Mouse (Mus musculus): ENCODE measurements around the gene Apon. TPM values are rescaled to one million over a fixed set of nuclear protein-coding genes. Genes with fewer than 3 reads are reported as not detected.
"Not testable (repeated sequence)": the region's sequence is repeated elsewhere in the genome, so short reads cannot be mapped to it uniquely, and the experiment has no call there.

Apon gene
- polyA plus RNA-seq, 1 experiment from 2014 or later = 0.52 TPM

DNA sequence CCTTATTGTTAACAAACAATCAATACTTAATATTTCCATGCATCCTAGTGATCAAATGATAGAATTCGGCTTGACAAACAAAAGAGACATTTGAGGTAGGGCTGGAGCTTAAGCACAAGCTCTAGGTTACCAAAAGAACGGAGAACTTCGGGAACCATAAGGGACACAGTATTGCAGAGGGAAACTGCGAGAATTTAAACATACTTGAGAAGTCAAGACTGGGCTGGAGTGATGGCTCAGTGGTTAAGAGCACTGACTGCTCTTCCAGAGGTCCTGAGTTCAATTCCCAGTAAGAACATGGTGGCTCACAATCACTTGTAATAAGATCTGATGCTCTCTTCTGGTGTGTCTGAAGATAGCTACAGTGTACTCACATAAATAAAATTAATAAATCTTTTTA lies 39.8 kb upstream of the Apon start:
- H3K4me1 ChIP-seq (ENCODE audit: control insufficient read depth, insufficient read depth, low read length); H3K4me2 ChIP-seq (ENCODE audit: low read depth, low read length); H3K4me3 ChIP-seq (replicated peaks; ENCODE audit: low read length); ATAC-seq (ENCODE audit: insufficient read depth, low FRiP score); H3K27ac ChIP-seq (ENCODE audit: low read length); H3K27me3 ChIP-seq (ENCODE audit: control insufficient read depth, insufficient read depth, low read length); H3K36me3 ChIP-seq (ENCODE audit: control insufficient read depth, insufficient read depth, low read length); H3K9me3 ChIP-seq (replicated peaks; ENCODE audit: control insufficient read depth, low read length); H3K9ac ChIP-seq (ENCODE audit: low read length): not testable (repeated sequence)
- 87% methylated on average over 4 of the region's 4 CpGs for WGBS

DNA sequence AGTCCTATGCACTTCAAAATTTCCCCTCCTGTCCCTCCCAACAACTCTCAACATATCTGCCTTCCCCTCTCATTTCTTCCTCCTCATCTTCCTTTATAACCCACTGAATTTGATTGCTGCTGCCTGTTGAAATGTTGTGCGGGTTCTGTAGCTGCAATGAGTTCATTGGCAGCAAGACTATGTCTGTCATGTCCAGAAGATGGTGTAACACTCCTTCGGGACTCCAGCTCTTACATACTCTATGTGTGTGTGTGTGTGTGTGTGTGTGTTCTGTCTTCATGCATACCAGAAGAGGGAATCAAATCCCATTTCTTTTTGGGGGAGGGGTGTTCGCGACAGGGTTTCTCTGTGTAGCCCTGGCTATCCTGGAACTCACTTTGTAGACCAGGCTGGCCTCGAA lies 38.9 kb upstream of the Apon start:
- H3K4me2 ChIP-seq (ENCODE audit: low read depth, low read length) = no peak overlapping the region
- no peak overlapping the region for H3K27ac ChIP-seq (ENCODE audit: low read length)
- H3K9me3 ChIP-seq (replicated peaks; ENCODE audit: control insufficient read depth, low read length) = no peaks in the 10 kb centered on the region
- no peak overlapping the region for H3K4me3 ChIP-seq (replicated peaks; ENCODE audit: low read length)
- H3K9ac ChIP-seq (ENCODE audit: low read length) = no peak overlapping the region
- no peak for ATAC-seq (ENCODE audit: insufficient read depth, low FRiP score)
- no peaks in the 10 kb centered on the region for H3K36me3 ChIP-seq (ENCODE audit: control insufficient read depth, insufficient read depth, low read length)
- H3K27me3 ChIP-seq (ENCODE audit: control insufficient read depth, insufficient read depth, low read length) = 0 out of 2 replicates have a peak, but pooled peaks cover 4% of the 10 kb centered on the region
- peaks cover 4% of the 10 kb centered on the region for H3K4me1 ChIP-seq (ENCODE audit: control insufficient read depth, insufficient read depth, low read length)
- WGBS = 74% methylated on average over 5 of the region's 5 CpGs

DNA sequence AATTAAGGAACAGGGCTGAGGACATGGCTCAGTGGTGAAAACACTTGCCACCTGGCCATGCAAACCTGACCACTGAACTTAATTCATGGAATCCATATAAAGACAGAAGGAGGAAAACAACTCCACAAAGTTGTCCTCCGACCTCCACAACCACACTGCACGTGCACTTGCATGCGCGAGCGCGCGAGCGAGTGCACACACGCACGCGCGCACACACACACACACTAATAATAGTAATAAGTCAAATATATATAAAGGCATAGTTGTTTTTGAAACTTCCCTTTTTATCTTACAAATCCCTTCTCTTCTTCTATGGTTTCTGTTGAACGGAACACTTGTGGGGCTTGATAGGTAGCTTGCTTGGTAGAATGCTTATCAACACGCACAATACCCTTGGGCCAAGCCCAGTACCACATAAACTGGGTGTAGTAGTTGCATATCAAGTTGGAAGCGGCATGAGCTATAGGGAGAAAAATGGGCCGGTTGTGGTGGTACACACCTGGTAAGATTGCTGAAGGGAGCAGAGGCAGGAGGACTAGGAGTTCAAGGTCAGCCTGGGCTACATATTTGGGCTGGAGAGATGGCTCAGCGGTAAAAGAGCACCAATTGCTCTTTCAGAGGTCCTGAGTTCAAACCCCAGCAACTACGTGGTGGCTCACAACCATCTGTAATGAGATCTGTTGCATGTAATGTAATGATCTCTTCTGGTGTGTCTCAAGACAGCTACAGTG lies 35.3 kb upstream of the Apon start:
- Histone ChIP-seq H3K27ac (ENCODE audit: low read length) (no peak overlapping the region), H3K9ac (ENCODE audit: low read length) (no peak overlapping the region), H3K36me3 (ENCODE audit: control insufficient read depth, insufficient read depth, low read length) (no peaks in the 10 kb centered on the region), H3K9me3 (replicated peaks; ENCODE audit: control insufficient read depth, low read length) (no peaks in the 10 kb centered on the region), H3K4me3 (replicated peaks; ENCODE audit: low read length) (no peak overlapping the region), H3K4me2 (ENCODE audit: low read depth, low read length) (no peak overlapping the region), H3K27me3 (ENCODE audit: control insufficient read depth, insufficient read depth, low read length) (0 out of 2 replicates have a peak, but pooled peaks cover 4% of the 10 kb centered on the region), H3K4me1 (ENCODE audit: control insufficient read depth, insufficient read depth, low read length) (no peaks in the 10 kb centered on the region)
- ATAC-seq (ENCODE audit: insufficient read depth, low FRiP score) = no peak
- WGBS = 90% methylated on average over 18 of the region's 18 CpGs

DNA sequence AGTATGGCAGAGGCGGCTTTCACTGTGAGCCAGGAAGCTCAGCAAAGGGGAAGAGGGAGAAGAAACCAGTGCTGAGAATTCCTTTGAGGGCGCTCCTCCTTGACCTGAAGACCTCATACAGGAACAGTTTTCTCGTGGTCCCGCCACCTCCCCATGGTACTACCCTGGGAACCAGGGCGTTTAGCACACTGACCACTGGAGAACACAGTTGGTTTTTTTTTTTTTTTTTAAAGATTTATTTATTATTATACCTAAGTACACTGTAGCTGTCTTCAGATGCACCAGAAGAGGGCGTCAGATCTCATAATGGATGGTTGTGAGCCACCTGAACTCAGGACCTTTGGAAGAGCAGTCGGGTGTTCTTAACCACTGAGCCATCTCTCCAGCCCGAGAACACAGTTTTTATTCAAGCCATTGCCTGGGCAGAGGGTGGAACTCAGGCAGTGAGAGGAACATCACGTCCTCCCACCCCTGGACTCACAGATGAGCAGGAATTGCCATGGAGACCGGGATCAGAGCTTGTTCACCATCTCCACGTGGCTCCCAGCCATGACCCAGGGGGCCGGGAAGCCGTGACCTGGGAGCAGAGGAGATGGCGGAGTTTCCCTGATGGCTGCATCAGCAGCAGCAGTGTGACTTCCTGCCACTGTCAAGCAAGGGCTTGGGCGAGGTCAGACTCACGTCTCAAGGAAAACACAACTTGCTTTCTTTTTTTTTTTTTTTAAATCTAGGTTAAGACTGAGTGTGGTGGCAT lies 32.2 kb upstream of the Apon start:
- Histone ChIP-seq H3K9me3 (replicated peaks; ENCODE audit: control insufficient read depth, low read length) (no peaks in the 10 kb centered on the region), H3K4me3 (replicated peaks; ENCODE audit: low read length) (no peak overlapping the region), H3K4me1 (ENCODE audit: control insufficient read depth, insufficient read depth, low read length) (peaks cover 2% of the 10 kb centered on the region; the same call in 1 of the 2 replicates), H3K36me3 (ENCODE audit: control insufficient read depth, insufficient read depth, low read length) (no peaks in the 10 kb centered on the region), H3K27ac (ENCODE audit: low read length) (no peak overlapping the region), H3K27me3 (ENCODE audit: control insufficient read depth, insufficient read depth, low read length) (no peaks in the 10 kb centered on the region), H3K9ac (ENCODE audit: low read length) (no peak overlapping the region), H3K4me2 (ENCODE audit: low read depth, low read length) (no peak overlapping the region)
- 57% methylated on average over 16 of the region's 16 CpGs for WGBS
- ATAC-seq (ENCODE audit: insufficient read depth, low FRiP score) = no peak

DNA sequence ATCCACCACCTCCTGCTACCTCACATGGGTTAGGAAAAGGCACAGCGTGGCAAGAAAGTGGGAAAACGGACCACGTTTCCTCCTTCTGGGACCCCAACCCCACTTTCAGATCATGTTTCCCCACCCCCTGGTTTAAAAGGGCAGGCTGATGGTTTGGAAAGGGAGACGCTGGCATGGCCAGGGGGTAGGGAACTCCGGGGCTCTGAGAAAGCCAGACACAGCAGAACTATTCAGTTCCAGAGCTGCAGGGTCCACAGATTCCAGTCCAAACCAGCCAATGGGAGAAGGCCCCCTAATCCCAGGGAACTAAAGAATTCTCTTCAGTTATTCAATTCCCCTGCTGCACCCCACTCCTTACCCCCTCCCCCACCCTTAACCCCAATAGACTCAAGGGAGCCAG lies 28.8 kb upstream of the Apon start:
- no peaks in the 10 kb centered on the region for H3K9me3 ChIP-seq (replicated peaks; ENCODE audit: control insufficient read depth, low read length)
- 53% methylated on average over 5 of the region's 5 CpGs for WGBS
- H3K4me2 ChIP-seq (ENCODE audit: low read depth, low read length) = no peak overlapping the region
- H3K4me1 ChIP-seq (ENCODE audit: control insufficient read depth, insufficient read depth, low read length) = peaks cover 2% of the 10 kb centered on the region; the same call in 1 of the 2 replicates
- no peak overlapping the region for H3K9ac ChIP-seq (ENCODE audit: low read length)
- no peak for ATAC-seq (ENCODE audit: insufficient read depth, low FRiP score)
- no peak overlapping the region for H3K4me3 ChIP-seq (replicated peaks; ENCODE audit: low read length)
- no peaks in the 10 kb centered on the region for H3K27me3 ChIP-seq (ENCODE audit: control insufficient read depth, insufficient read depth, low read length)
- no peaks in the 10 kb centered on the region for H3K36me3 ChIP-seq (ENCODE audit: control insufficient read depth, insufficient read depth, low read length)
- no peak overlapping the region for H3K27ac ChIP-seq (ENCODE audit: low read length)

DNA sequence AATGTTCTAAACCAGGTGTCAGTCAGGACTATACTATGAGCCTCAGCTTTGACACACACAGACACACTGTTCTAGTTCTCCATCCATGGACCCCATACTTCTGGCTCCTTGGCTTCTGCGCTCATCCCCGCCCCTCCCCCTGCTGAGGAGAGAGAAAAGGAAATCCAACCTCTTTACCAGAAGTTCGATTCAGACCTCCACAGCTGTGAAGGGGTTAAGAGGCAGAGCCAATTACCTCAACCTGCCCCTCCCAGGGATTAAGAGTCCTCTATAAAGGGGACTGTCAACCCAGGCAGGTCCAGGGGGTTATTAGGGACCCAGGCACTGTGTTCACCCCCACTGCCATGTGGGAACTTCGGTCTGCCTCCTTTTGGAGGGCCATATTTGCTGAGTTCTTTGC lies 28.4 kb upstream of the Apon start, which contains the start of gene Mip:
Gene Mip, plus strand, starts transcription at position 301 of the 400 bp plus-strand sequence.
- WGBS = 42% methylated on average over 4 of the region's 4 CpGs
- no peak for ATAC-seq (ENCODE audit: insufficient read depth, low FRiP score)
- H3K4me2 ChIP-seq (ENCODE audit: low read depth, low read length) = no peak within 1 kb of the TSS
- no peak within 1 kb of the TSS for H3K9ac ChIP-seq (ENCODE audit: low read length)
- H3K27me3 ChIP-seq (ENCODE audit: control insufficient read depth, insufficient read depth, low read length) = no peaks in the 10 kb centered on the region
- no peak within 1 kb of the TSS for H3K27ac ChIP-seq (ENCODE audit: low read length)
- no peaks in the 10 kb centered on the region for H3K9me3 ChIP-seq (replicated peaks; ENCODE audit: control insufficient read depth, low read length)
- no peak within 1 kb of the TSS for H3K4me3 ChIP-seq (replicated peaks; ENCODE audit: low read length)
- H3K4me1 ChIP-seq (ENCODE audit: control insufficient read depth, insufficient read depth, low read length) = peaks cover 2% of the 10 kb centered on the region; the same call in 1 of the 2 replicates
- no peaks in the 10 kb centered on the region for H3K36me3 ChIP-seq (ENCODE audit: control insufficient read depth, insufficient read depth, low read length)

DNA sequence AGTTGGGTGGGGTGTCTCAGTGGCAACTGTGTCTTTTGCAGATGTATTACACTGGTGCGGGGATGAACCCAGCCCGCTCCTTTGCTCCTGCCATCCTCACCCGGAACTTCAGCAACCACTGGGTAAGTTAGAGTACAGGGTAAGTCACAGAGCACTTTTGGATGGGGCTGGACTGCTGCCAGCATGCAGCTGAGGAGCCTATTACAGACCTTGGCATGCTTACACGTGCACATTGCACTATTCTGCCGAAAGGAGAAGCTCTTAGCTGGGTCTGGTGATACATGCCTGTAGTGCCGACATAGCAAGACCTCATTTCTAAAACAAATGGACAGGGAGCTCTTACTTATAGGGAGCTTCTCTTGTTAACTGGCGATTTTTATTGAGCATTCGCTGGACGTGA lies 26.3 kb upstream of the Apon start:
- 75% methylated on average over 9 of the region's 9 CpGs for WGBS
- ATAC-seq (ENCODE audit: insufficient read depth, low FRiP score) = no peak
- no peaks in the 10 kb centered on the region for H3K36me3 ChIP-seq (ENCODE audit: control insufficient read depth, insufficient read depth, low read length)
- no peak overlapping the region for H3K27ac ChIP-seq (ENCODE audit: low read length)
- H3K4me2 ChIP-seq (ENCODE audit: low read depth, low read length) = no peak overlapping the region
- no peaks in the 10 kb centered on the region for H3K27me3 ChIP-seq (ENCODE audit: control insufficient read depth, insufficient read depth, low read length)
- H3K9ac ChIP-seq (ENCODE audit: low read length) = no peak overlapping the region
- H3K4me1 ChIP-seq (ENCODE audit: control insufficient read depth, insufficient read depth, low read length) = peaks cover 8% of the 10 kb centered on the region
- H3K4me3 ChIP-seq (replicated peaks; ENCODE audit: low read length) = no peak overlapping the region
- no peaks in the 10 kb centered on the region for H3K9me3 ChIP-seq (replicated peaks; ENCODE audit: control insufficient read depth, low read length)

DNA sequence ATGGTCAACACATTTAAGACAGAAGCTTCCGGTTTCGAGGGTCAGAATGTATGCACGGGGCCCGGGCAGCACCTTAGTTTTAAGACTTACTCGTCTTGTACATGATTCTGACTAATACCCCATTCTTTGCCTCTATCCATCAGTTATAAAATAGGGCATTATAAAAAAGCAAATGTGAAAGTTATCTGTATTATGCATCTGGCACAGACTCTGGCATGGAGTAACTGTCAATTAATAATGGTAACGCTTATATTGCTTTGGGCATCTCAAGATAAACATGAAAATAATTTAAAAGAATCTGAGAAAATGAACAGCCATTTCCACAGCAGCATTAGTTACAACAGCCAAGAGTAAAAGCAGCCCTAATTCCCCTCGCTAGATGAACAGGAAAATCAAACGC lies 25.9 kb upstream of the Apon start:
- ATAC-seq (ENCODE audit: insufficient read depth, low FRiP score) = no peak
- Histone ChIP-seq H3K4me1 (ENCODE audit: control insufficient read depth, insufficient read depth, low read length) (peaks cover 11% of the 10 kb centered on the region), H3K27me3 (ENCODE audit: control insufficient read depth, insufficient read depth, low read length) (no peaks in the 10 kb centered on the region), H3K36me3 (ENCODE audit: control insufficient read depth, insufficient read depth, low read length) (no peaks in the 10 kb centered on the region), H3K4me3 (replicated peaks; ENCODE audit: low read length) (no peak overlapping the region), H3K27ac (ENCODE audit: low read length) (no peak overlapping the region), H3K9me3 (replicated peaks; ENCODE audit: control insufficient read depth, low read length) (no peaks in the 10 kb centered on the region), H3K9ac (ENCODE audit: low read length) (no peak overlapping the region), H3K4me2 (ENCODE audit: low read depth, low read length) (no peak overlapping the region)
- WGBS = 90% methylated on average over 8 of the region's 8 CpGs

DNA sequence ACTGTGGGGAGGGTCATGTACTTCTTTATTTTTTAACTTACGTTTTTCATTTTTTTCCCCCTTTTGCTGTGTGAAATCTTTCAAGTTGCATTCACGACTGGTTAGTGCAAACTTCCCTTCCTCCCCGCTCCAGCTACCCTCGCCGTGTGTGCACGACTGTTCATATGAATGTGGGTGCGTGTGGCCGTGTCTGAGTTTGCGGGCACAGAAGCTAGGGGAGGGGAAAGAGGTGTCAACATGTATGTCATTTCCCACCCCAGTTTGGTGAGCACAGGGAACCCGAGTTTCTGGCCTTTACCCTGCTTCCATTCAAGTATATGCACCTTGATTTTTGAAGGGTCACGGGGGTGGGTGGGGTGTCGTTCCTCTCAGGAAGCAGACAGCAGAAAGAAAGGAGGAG lies 23.3 kb upstream of the Apon start:
- ATAC-seq (ENCODE audit: insufficient read depth, low FRiP score) = no peak
- Histone ChIP-seq H3K9ac (ENCODE audit: low read length) (peak overlapping the region; percentile 85; the same call in 1 of the 2 replicates), H3K4me2 (ENCODE audit: low read depth, low read length) (no peak overlapping the region), H3K4me1 (ENCODE audit: control insufficient read depth, insufficient read depth, low read length) (peaks cover 9% of the 10 kb centered on the region), H3K36me3 (ENCODE audit: control insufficient read depth, insufficient read depth, low read length) (no peaks in the 10 kb centered on the region), H3K4me3 (replicated peaks; ENCODE audit: low read length) (no peak overlapping the region), H3K27ac (ENCODE audit: low read length) (no peak overlapping the region), H3K27me3 (ENCODE audit: control insufficient read depth, insufficient read depth, low read length) (no peaks in the 10 kb centered on the region), H3K9me3 (replicated peaks; ENCODE audit: control insufficient read depth, low read length) (no peaks in the 10 kb centered on the region)
- WGBS = 76% methylated on average over 12 of the region's 12 CpGs

Data from stomach, embryonic 16.5 days (tissue).